Mouse (Mus musculus): ENCODE results near the gene Coq10b.

GRCm38 (mm10) chr1:55027966-55028365 is 24.6 kb upstream of the Coq10b start:
- TF ChIP-seq MAFK (IDR thresholded peaks at IDR 0.05; ENCODE audit: insufficient read depth, low read depth, low read length), result no peak
- TF ChIP-seq ZNF384 (IDR thresholded peaks at IDR 0.05; ENCODE audit: low read depth, low read length), result no peak
